11 mouse cellular contexts compared by ENCODE assay signal in the genomic region with DNA sequence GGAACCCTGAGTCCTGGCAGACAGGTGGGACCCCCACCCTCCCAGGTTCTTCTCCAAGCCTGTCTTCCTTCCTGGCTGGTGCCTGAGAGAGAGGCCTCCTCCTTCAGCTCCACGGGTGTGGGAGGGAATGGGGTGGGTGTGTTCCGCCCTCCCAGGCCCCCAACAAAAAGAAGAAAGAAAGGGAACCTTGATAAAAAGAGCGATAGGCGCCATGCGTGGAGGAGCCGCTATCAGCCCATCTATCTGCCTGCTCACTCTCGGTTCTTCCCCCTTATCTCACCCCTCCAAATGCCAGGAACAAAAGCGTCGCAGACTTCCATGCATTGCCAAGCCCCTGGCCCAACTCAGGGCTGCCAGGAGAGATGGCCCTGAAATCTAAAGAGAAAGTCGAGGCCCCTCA. TPM values are rescaled to one million over a fixed set of nuclear protein-coding genes. Genes with fewer than 3 reads are reported as not detected.
DNase-seq lines count a peak whose midpoint lies in the region; ATAC-seq and TF ChIP-seq lines count a peak whose summit lies in the region.
"Had no signal": no experiment of that assay in that cellular context is flagged by ENCODE, and none has a peak within 500 bp of the region (broad histone marks: within the 10 kb centered on the region; RNA-seq: fewer than 3 reads in every experiment).

No protein-coding gene starts in this region.

- no peaks in the 10 kb centered on the region for H3K9me3 ChIP-seq in heart, embryonic 12.5 days (replicated peaks)
- H3K9me3 ChIP-seq in kidney, embryonic 15.5 days (replicated peaks), result no peaks in the 10 kb centered on the region
- H3K9me3 ChIP-seq in stomach, embryonic 14.5 days (ENCODE audit: control insufficient read depth, low read depth, low read length), result no peaks in the 10 kb centered on the region
- H3K9me3 ChIP-seq in stomach, postnatal 0 days (ENCODE audit: control insufficient read depth, low read length), result no peaks in the 10 kb centered on the region

- TF ChIP-seq EP300 in stomach, postnatal 0 days (optimal IDR thresholded peaks at IDR 0.05), result no peak

- H3K4me1 ChIP-seq in heart, embryonic 12.5 days (replicated peaks), result peaks cover 100% of the 10 kb centered on the region
- peaks cover 78% of the 10 kb centered on the region for H3K4me1 ChIP-seq in kidney, embryonic 15.5 days
- H3K4me1 ChIP-seq in stomach, embryonic 14.5 days (ENCODE audit: control insufficient read depth, insufficient read depth, low read length), result peaks cover 41% of the 10 kb centered on the region
- H3K4me1 ChIP-seq in stomach, postnatal 0 days (replicated peaks; ENCODE audit: control insufficient read depth, insufficient read depth), result peaks cover 5% of the 10 kb centered on the region; the same call in 1 of the 2 replicates

- no peaks in the 10 kb centered on the region for H3K27me3 ChIP-seq in heart, embryonic 12.5 days (replicated peaks)
- H3K27me3 ChIP-seq in kidney, embryonic 15.5 days, result no peaks in the 10 kb centered on the region
- no peaks in the 10 kb centered on the region for H3K27me3 ChIP-seq in stomach, embryonic 14.5 days (ENCODE audit: control insufficient read depth, insufficient read depth, low read length)
- no peaks in the 10 kb centered on the region for H3K27me3 ChIP-seq in stomach, postnatal 0 days (ENCODE audit: control insufficient read depth, insufficient read depth, low read length)

- 33% methylated on average over 8 of the region's 10 CpGs for WGBS in heart, embryonic 12.5 days
- 58% methylated on average over 10 of the region's 10 CpGs for WGBS in kidney, embryonic 15.5 days
- WGBS in stomach, embryonic 14.5 days, result 52% methylated on average over 10 of the region's 10 CpGs
- 63% methylated on average over 8 of the region's 10 CpGs for WGBS in stomach, postnatal 0 days

- peaks cover 19% of the 10 kb centered on the region for H3K36me3 ChIP-seq in heart, embryonic 12.5 days
- H3K36me3 ChIP-seq in kidney, embryonic 15.5 days, result no peaks in the 10 kb centered on the region
- H3K36me3 ChIP-seq in stomach, embryonic 14.5 days (ENCODE audit: control insufficient read depth, insufficient read depth, low read length), result no peaks in the 10 kb centered on the region
- no peaks in the 10 kb centered on the region for H3K36me3 ChIP-seq in stomach, postnatal 0 days (ENCODE audit: control insufficient read depth, insufficient read depth, low read length)

- no peak overlapping the region for H3K4me2 ChIP-seq in heart, embryonic 12.5 days
- no peak overlapping the region for H3K4me2 ChIP-seq in kidney, embryonic 15.5 days
- no peak overlapping the region for H3K4me2 ChIP-seq in stomach, embryonic 14.5 days (replicated peaks; ENCODE audit: low read depth, low read length)
- no peak overlapping the region for H3K4me2 ChIP-seq in stomach, postnatal 0 days (replicated peaks; ENCODE audit: low read depth)

- no peak for DNase-seq in heart, postnatal 4 days
- DNase-seq in kidney, postnatal 14 days, result no peak
- no peak for DNase-seq in stomach, postnatal 0 days (ENCODE audit: low spot score)
- DNase-seq in Muller cell, postnatal 12 days (ENCODE audit: inconsistent ontology term), result no peak
- no peak for DNase-seq in adrenal gland, postnatal 14 days
- DNase-seq: cerebellum, adult 11-12 months; right cerebral cortex, postnatal 25 days; thymus, postnatal 14 days had no signal

- no peak for TF ChIP-seq CTCF in stomach, postnatal 0 days (IDR thresholded peaks at IDR 0.05; ENCODE audit: low read depth)

- ATAC-seq in heart, embryonic 12.5 days (ENCODE audit: insufficient number of reproducible peaks, low FRiP score), result no peak
- no peak for ATAC-seq in kidney, embryonic 15.5 days (replicated peaks; ENCODE audit: low FRiP score)
- ATAC-seq in stomach, embryonic 14.5 days (ENCODE audit: insufficient number of reproducible peaks, insufficient read depth, low FRiP score, low read depth), result no peak
- no peak for ATAC-seq in stomach, postnatal 0 days (ENCODE audit: low FRiP score, low TSS enrichment)

- no peak overlapping the region for H3K4me3 ChIP-seq in heart, embryonic 12.5 days
- H3K4me3 ChIP-seq in kidney, embryonic 15.5 days (replicated peaks), result no peak overlapping the region
- H3K4me3 ChIP-seq in stomach, embryonic 14.5 days (ENCODE audit: low read depth, low read length), result no peak overlapping the region
- H3K4me3 ChIP-seq in stomach, postnatal 0 days (ENCODE audit: low read depth, low read length), result no peak overlapping the region

- H3K9ac ChIP-seq in heart, embryonic 12.5 days, result peak overlapping the region; percentile 31; the same call in 1 of the 2 replicates
- H3K9ac ChIP-seq in kidney, embryonic 15.5 days, result no peak overlapping the region
- no peak overlapping the region for H3K9ac ChIP-seq in stomach, embryonic 14.5 days (replicated peaks; ENCODE audit: low read depth, low read length)
- H3K9ac ChIP-seq in stomach, postnatal 0 days (ENCODE audit: low read length), result no peak overlapping the region

- H3K27ac ChIP-seq in heart, embryonic 12.5 days (ENCODE audit: poor library complexity, severe bottlenecking), result peak overlapping the region; percentile 96
- peak overlapping the region; percentile 80; the same call in 1 of the 2 replicates for H3K27ac ChIP-seq in kidney, embryonic 15.5 days
- H3K27ac ChIP-seq in stomach, embryonic 14.5 days (ENCODE audit: low read length), result peak overlapping the region; percentile 12; the same call in 1 of the 2 replicates
- H3K27ac ChIP-seq in stomach, postnatal 0 days (replicated peaks), result no peak overlapping the region

RNA-seq across cellular contexts. Expression of a gene that starts 11.5 kb away (rescaled TPM):
- 8.0 and 9.2 TPM in 2 replicates for polyA plus RNA-seq in heart, embryonic 12.5 days (2016; fragmentation: Nextera tagmentation; extraction: Ambion mirVana)
- total RNA-seq in heart, postnatal 4 days (2021), result 10 to 100 TPM; 45.7 to 47.0 TPM
- polyA plus RNA-seq in kidney, embryonic 15.5 days (2015; fragmentation: Nextera tagmentation; extraction: Ambion mirVana), result 2.2 and 2.4 TPM in 2 replicates
- 3.1 TPM in 2 replicates for polyA plus RNA-seq in stomach, embryonic 14.5 days (2014; fragmentation: Nextera tagmentation; extraction: Ambion mirVana)
- 2.3 and 2.8 TPM in 2 replicates for polyA plus RNA-seq in stomach, postnatal 0 days (2015; fragmentation: Nextera tagmentation; extraction: Ambion mirVana)
- total RNA-seq in adrenal gland, postnatal 14 days (2021), result 23.6 and 24.6 TPM in 2 replicates
